Comparison of ENCODE assay signal across 13 mouse cellular contexts in the genomic region with DNA sequence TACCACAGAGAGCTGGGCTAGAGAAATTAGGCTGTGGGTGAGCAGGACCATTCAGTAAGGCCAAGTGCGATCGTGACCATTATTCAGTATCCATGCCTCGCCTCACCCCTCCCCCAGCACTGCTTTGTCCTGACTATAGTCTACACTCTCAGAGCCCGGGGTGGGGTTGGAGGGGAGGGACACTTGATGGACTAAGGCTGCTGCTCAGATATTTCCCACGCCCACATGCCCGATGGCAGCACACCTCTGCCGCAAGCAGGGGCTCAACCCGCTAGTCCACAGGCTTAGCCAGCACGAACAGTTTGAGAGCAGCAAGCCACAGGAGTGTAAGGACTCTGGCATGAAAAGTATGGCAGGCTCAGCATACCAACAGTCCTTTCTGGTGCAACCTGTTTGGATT. TPM values are rescaled to one million over a fixed set of nuclear protein-coding genes. Genes with fewer than 3 reads are reported as not detected.
DNase-seq lines count a peak whose midpoint lies in the region; ATAC-seq and TF ChIP-seq lines count a peak whose summit lies in the region.
"Had no signal": no experiment of that assay in that cellular context is flagged by ENCODE, and none has a peak within 500 bp of the region (broad histone marks: within the 10 kb centered on the region; RNA-seq: fewer than 3 reads in every experiment).

No protein-coding gene starts in this region.

- WGBS in forebrain, embryonic 12.5 days = 34% methylated on average over 9 of the region's 9 CpGs
- WGBS in forebrain, embryonic 15.5 days = 39% methylated on average over 9 of the region's 9 CpGs
- WGBS in lung, adult 2 months = 71% methylated on average over 9 of the region's 9 CpGs
- WGBS in midbrain, embryonic 14.5 days = 43% methylated on average over 9 of the region's 9 CpGs
- 75% methylated on average over 9 of the region's 9 CpGs for WGBS in heart, embryonic 11.5 days (ENCODE audit: insufficient replicate concordance)

- no peak for TF ChIP-seq POLR2A in lung, adult 2 months (IDR thresholded peaks at IDR 0.05; ENCODE audit: borderline replicate concordance, extremely low read depth, low read depth, low read length)

- H3K4me1 ChIP-seq in forebrain, embryonic 12.5 days = peaks cover 13% of the 10 kb centered on the region
- 0 out of 2 replicates have a peak, but pooled peaks cover 2% of the 10 kb centered on the region for H3K4me1 ChIP-seq in forebrain, embryonic 15.5 days
- no peaks in the 10 kb centered on the region for H3K4me1 ChIP-seq in lung, adult 2 months (ENCODE audit: control insufficient read depth, insufficient read depth, low read length)
- H3K4me1 ChIP-seq in midbrain, embryonic 14.5 days (ENCODE audit: control insufficient read depth, insufficient read depth, low read length) = no peaks in the 10 kb centered on the region
- no peaks in the 10 kb centered on the region for H3K4me1 ChIP-seq in heart, embryonic 11.5 days (ENCODE audit: control insufficient read depth, insufficient read depth, low read length)
- H3K4me1 ChIP-seq: embryonic facial prominence, embryonic 12.5 days; heart, embryonic 15.5 days; liver, embryonic 13.5 days had no signal

- H3K9ac ChIP-seq in forebrain, embryonic 12.5 days = no peak overlapping the region
- no peak overlapping the region for H3K9ac ChIP-seq in forebrain, embryonic 15.5 days (replicated peaks)
- no peak overlapping the region for H3K9ac ChIP-seq in midbrain, embryonic 14.5 days (replicated peaks; ENCODE audit: low read length)
- no peak overlapping the region for H3K9ac ChIP-seq in heart, embryonic 11.5 days (ENCODE audit: low read depth, low read length)
- H3K9ac ChIP-seq: embryonic facial prominence, embryonic 12.5 days; heart, embryonic 15.5 days; liver, embryonic 13.5 days had no signal

- no peaks in the 10 kb centered on the region for H3K9me3 ChIP-seq in forebrain, embryonic 12.5 days
- H3K9me3 ChIP-seq in forebrain, embryonic 15.5 days = no peaks in the 10 kb centered on the region
- no peaks in the 10 kb centered on the region for H3K9me3 ChIP-seq in midbrain, embryonic 14.5 days (ENCODE audit: control insufficient read depth, low read length)
- no peaks in the 10 kb centered on the region for H3K9me3 ChIP-seq in heart, embryonic 11.5 days (replicated peaks; ENCODE audit: control insufficient read depth, low read length)
- H3K9me3 ChIP-seq: embryonic facial prominence, embryonic 12.5 days; heart, embryonic 15.5 days; liver, embryonic 13.5 days had no signal

- 0 out of 2 replicates have a peak, but pooled peaks cover 3% of the 10 kb centered on the region for H3K27me3 ChIP-seq in forebrain, embryonic 12.5 days
- H3K27me3 ChIP-seq in forebrain, embryonic 15.5 days = peaks cover 5% of the 10 kb centered on the region; the same call in 1 of the 2 replicates
- no peaks in the 10 kb centered on the region for H3K27me3 ChIP-seq in midbrain, embryonic 14.5 days (ENCODE audit: control insufficient read depth, insufficient read depth, low read length)
- H3K27me3 ChIP-seq in heart, embryonic 11.5 days (ENCODE audit: control insufficient read depth, insufficient read depth, low read length) = no peaks in the 10 kb centered on the region
- H3K27me3 ChIP-seq: embryonic facial prominence, embryonic 12.5 days; heart, embryonic 15.5 days; liver, embryonic 13.5 days had no signal

- 0 out of 2 replicates have a peak overlapping the region, but pooled peaks have one; percentile 8 for H3K4me2 ChIP-seq in forebrain, embryonic 12.5 days
- no peak overlapping the region for H3K4me2 ChIP-seq in forebrain, embryonic 15.5 days (replicated peaks)
- 0 out of 2 replicates have a peak overlapping the region, but pooled peaks have one; percentile 17 for H3K4me2 ChIP-seq in midbrain, embryonic 14.5 days (ENCODE audit: low read length)
- no peak overlapping the region for H3K4me2 ChIP-seq in heart, embryonic 11.5 days
- H3K4me2 ChIP-seq: embryonic facial prominence, embryonic 12.5 days; heart, embryonic 15.5 days; liver, embryonic 13.5 days had no signal

- H3K27ac ChIP-seq in forebrain, embryonic 12.5 days = peak overlapping the region; percentile 14
- no peak overlapping the region for H3K27ac ChIP-seq in forebrain, embryonic 15.5 days (replicated peaks)
- no peak overlapping the region; the same call in 1 of the 2 replicates for H3K27ac ChIP-seq in midbrain, embryonic 14.5 days (replicated peaks; ENCODE audit: low read depth, low read length)
- H3K27ac ChIP-seq in heart, embryonic 11.5 days (ENCODE audit: low read depth, low read length) = no peak overlapping the region
- H3K27ac ChIP-seq: embryonic facial prominence, embryonic 12.5 days; heart, embryonic 15.5 days; liver, embryonic 13.5 days had no signal

- ATAC-seq in forebrain, embryonic 12.5 days (ENCODE audit: low FRiP score) = peak; percentile 93
- ATAC-seq in forebrain, embryonic 15.5 days (replicated peaks) = no peak; the same call in 1 of the 2 replicates
- peak; percentile 34; the same call in 1 of the 2 replicates for ATAC-seq in midbrain, embryonic 14.5 days (ENCODE audit: low FRiP score, low TSS enrichment)
- ATAC-seq in heart, embryonic 11.5 days (replicated peaks; ENCODE audit: insufficient number of reproducible peaks, low FRiP score, low TSS enrichment) = no peak

- TF ChIP-seq CTCF in lung, adult 2 months (IDR thresholded peaks at IDR 0.05; ENCODE audit: insufficient read depth, low read length) = no peak

- peak; percentile 25 for DNase-seq in lung, adult 2 months
- DNase-seq in midbrain, embryonic 14.5 days = peak; percentile 24
- peak; percentile 4 for DNase-seq in yolk sac, embryonic 10.5 days (ENCODE audit: low spot score)
- DNase-seq in ovary, postnatal 10 days (ENCODE audit: low spot score) = no peak
- DNase-seq in kidney, adult 18-20 months = no peak
- DNase-seq: kidney, adult 2 months; liver, embryonic 13.5 days; thymus, postnatal 14 days had no signal

- no peak overlapping the region for H3K4me3 ChIP-seq in forebrain, embryonic 12.5 days (replicated peaks)
- H3K4me3 ChIP-seq in forebrain, embryonic 15.5 days = no peak overlapping the region
- no peak overlapping the region for H3K4me3 ChIP-seq in lung, adult 2 months (replicated peaks; ENCODE audit: extremely low read depth, low read depth, low read length)
- H3K4me3 ChIP-seq in midbrain, embryonic 14.5 days (replicated peaks; ENCODE audit: low read depth, low read length) = no peak overlapping the region
- no peak overlapping the region for H3K4me3 ChIP-seq in heart, embryonic 11.5 days (ENCODE audit: low read depth, low read length)
- H3K4me3 ChIP-seq: embryonic facial prominence, embryonic 12.5 days; heart, embryonic 15.5 days; liver, embryonic 13.5 days had no signal

- H3K36me3 ChIP-seq in forebrain, embryonic 12.5 days (replicated peaks) = no peaks in the 10 kb centered on the region
- no peaks in the 10 kb centered on the region for H3K36me3 ChIP-seq in forebrain, embryonic 15.5 days
- no peaks in the 10 kb centered on the region for H3K36me3 ChIP-seq in midbrain, embryonic 14.5 days (ENCODE audit: control insufficient read depth, insufficient read depth, low read length)
- no peaks in the 10 kb centered on the region for H3K36me3 ChIP-seq in heart, embryonic 11.5 days (ENCODE audit: control insufficient read depth, insufficient read depth, low read length)
- H3K36me3 ChIP-seq: embryonic facial prominence, embryonic 12.5 days; heart, embryonic 15.5 days; liver, embryonic 13.5 days had no signal

RNA-seq across cellular contexts. Expression of a gene that starts 6.1 kb away (rescaled TPM):
- polyA plus RNA-seq in forebrain, embryonic 12.5 days (2016; fragmentation: Nextera tagmentation; extraction: Ambion mirVana) = 0.09 TPM in 1 of 2 replicates, not detected in the other
- polyA plus RNA-seq in forebrain, embryonic 15.5 days (2015; fragmentation: Nextera tagmentation; extraction: Ambion mirVana) = 0.13 TPM in 2 replicates
- polyA plus RNA-seq in lung, adult 2 months (2012; rRNA removed) = 0.12 TPM in 1 of 2 replicates, not detected in the other
- polyA plus RNA-seq in midbrain, embryonic 14.5 days (2014; fragmentation: Nextera tagmentation; extraction: Ambion mirVana) = 0.07 TPM in 2 replicates
- 0.32 and 0.64 TPM in 2 replicates for polyA plus RNA-seq in heart, embryonic 11.5 days (2014; fragmentation: Nextera tagmentation; extraction: Ambion mirVana)

RNA-seq across cellular contexts. Expression of a gene that starts 25.4 kb away (rescaled TPM):
- polyA plus RNA-seq in forebrain, embryonic 12.5 days (2016; fragmentation: Nextera tagmentation; extraction: Ambion mirVana) = 77.2 and 86.8 TPM in 2 replicates
- 54.9 and 55.8 TPM in 2 replicates for polyA plus RNA-seq in forebrain, embryonic 15.5 days (2015; fragmentation: Nextera tagmentation; extraction: Ambion mirVana)
- 22.9 and 30.8 TPM in 2 replicates for polyA plus RNA-seq in lung, adult 2 months (2012; rRNA removed)
- polyA plus RNA-seq in midbrain, embryonic 14.5 days (2014; fragmentation: Nextera tagmentation; extraction: Ambion mirVana) = 59.0 and 59.8 TPM in 2 replicates
- polyA plus RNA-seq in heart, embryonic 11.5 days (2014; fragmentation: Nextera tagmentation; extraction: Ambion mirVana) = 88.0 and 89.4 TPM in 2 replicates

RNA-seq across cellular contexts. Expression of a gene that starts 34.2 kb away (rescaled TPM):
- not detected in 2 replicates for polyA plus RNA-seq in forebrain, embryonic 12.5 days (2016; fragmentation: Nextera tagmentation; extraction: Ambion mirVana)
- polyA plus RNA-seq in forebrain, embryonic 15.5 days (2015; fragmentation: Nextera tagmentation; extraction: Ambion mirVana) = not detected in 2 replicates
- polyA plus RNA-seq in lung, adult 2 months (2012; rRNA removed) = not detected in 2 replicates
- not detected in 2 replicates for polyA plus RNA-seq in midbrain, embryonic 14.5 days (2014; fragmentation: Nextera tagmentation; extraction: Ambion mirVana)
- polyA plus RNA-seq in heart, embryonic 11.5 days (2014; fragmentation: Nextera tagmentation; extraction: Ambion mirVana) = not detected in 2 replicates
- polyA plus RNA-seq: embryonic facial prominence, embryonic 12.5 days; heart, embryonic 15.5 days; kidney, adult 2 months had no signal

RNA-seq across cellular contexts. Expression of a gene that starts 50.2 kb away (rescaled TPM):
- polyA plus RNA-seq in forebrain, embryonic 12.5 days (2016; fragmentation: Nextera tagmentation; extraction: Ambion mirVana) = 532 and 540 TPM in 2 replicates
- 455 and 463 TPM in 2 replicates for polyA plus RNA-seq in forebrain, embryonic 15.5 days (2015; fragmentation: Nextera tagmentation; extraction: Ambion mirVana)
- polyA plus RNA-seq in lung, adult 2 months (2012; rRNA removed) = 22.8 and 45.1 TPM in 2 replicates
- polyA plus RNA-seq in midbrain, embryonic 14.5 days (2014; fragmentation: Nextera tagmentation; extraction: Ambion mirVana) = 416 and 554 TPM in 2 replicates
- polyA plus RNA-seq in heart, embryonic 11.5 days (2014; fragmentation: Nextera tagmentation; extraction: Ambion mirVana) = 335 and 357 TPM in 2 replicates

Comparison
In these comparisons a context has a peak if more than half of its experiments do, and no peak if none do; other contexts are left out.
1. ATAC-seq: peak in forebrain, embryonic 12.5 days (single experiment) and midbrain, embryonic 14.5 days (single experiment); none in forebrain, embryonic 15.5 days (single experiment) and heart, embryonic 11.5 days (single experiment).
2. H3K4me2 ChIP-seq: peak in forebrain, embryonic 12.5 days (single experiment) and midbrain, embryonic 14.5 days (single experiment); none in forebrain, embryonic 15.5 days (single experiment) and heart, embryonic 11.5 days (single experiment).
3. DNase-seq: peak in lung, adult 2 months (single experiment), midbrain, embryonic 14.5 days (single experiment) and yolk sac, embryonic 10.5 days (single experiment); none in ovary, postnatal 10 days (single experiment) and kidney, adult 18-20 months (single experiment).